In genomic region chr11:22972746-22973526, GRCm38 (mm10) we compare ENCODE assay signal across 8 mouse cellular contexts. TPM values are rescaled to one million over a fixed set of nuclear protein-coding genes. Genes with fewer than 3 reads are reported as not detected.
A peak's percentile ranks its signal among the peaks of the same experiment; 100 is the strongest.
DNase-seq lines count a peak whose midpoint lies in the region; ATAC-seq and TF ChIP-seq lines count a peak whose summit lies in the region.

No protein-coding gene starts in this region.

- H3K4me3 ChIP-seq in CH12.LX (replicated peaks in 1 of 3; ENCODE audit: low read depth in 2 of 3, low read length in 2 of 3, poor library complexity in 1 of 3): peak overlapping the region; percentile 51 to 66 (median 59)
- H3K4me3 ChIP-seq in heart, embryonic 14.5 days (ENCODE audit: control insufficient read depth in 1 of 2, insufficient read depth in 1 of 2, low read depth in 1 of 2, low read length in 2 of 2): peak overlapping the region; percentile 61 to 70
- peak overlapping the region; percentile 76 to 97 for H3K4me3 ChIP-seq in liver, embryonic 14.5 days (ENCODE audit: insufficient read depth in 1 of 2, low read depth in 2 of 2, low read length in 2 of 2)
- H3K4me3 ChIP-seq in stomach, embryonic 15.5 days (replicated peaks): peak overlapping the region; percentile 55

- in situ Hi-C loops in CH12.LX (cut with MboI; ENCODE audit: low pct_ligation_motif_present, low pct_unique_long_range_greater_than_20kb, low sequenced_read_pairs): no loop called here

- 55% methylated on average over 44 of the region's 46 CpGs for WGBS in heart, embryonic 14.5 days
- 45% methylated on average over 45 of the region's 46 CpGs for WGBS in liver, embryonic 14.5 days (ENCODE audit: insufficient replicate concordance)
- WGBS in stomach, embryonic 15.5 days: 41% methylated on average over 41 of the region's 46 CpGs

- no peak for TF ChIP-seq RAD21 in CH12.LX (IDR thresholded peaks at IDR 0.05; ENCODE audit: low read depth, low read length)

- DNase-seq in CH12.LX (ENCODE audit: extremely low read depth): peak; percentile 75
- peak; percentile 63 for DNase-seq in c-Kit-positive CD71-negative TER-119-negative erythroid progenitor cells, embryonic 14.5 days (ENCODE audit: low read depth)
- peak; percentile 65 for DNase-seq in fibroblast of lung, adult 2 months (ENCODE audit: low read depth)
- DNase-seq in kidney, postnatal 10 days: peak; percentile 88
- DNase-seq in liver, embryonic 14.5 days (ENCODE audit: low read depth in 3 of 3, low spot score in 3 of 3): peak; percentile 76 to 81 (median 81)
- DNase-seq in neural tube, embryonic 10.5 days (ENCODE audit: extremely low spot score, low spot score): peak; percentile 72

- peak overlapping the region; percentile 54; the same call in 1 of the 2 replicates for H3K9ac ChIP-seq in CH12.LX (ENCODE audit: insufficient read depth, low read depth)
- peak overlapping the region; percentile 75 for H3K9ac ChIP-seq in heart, embryonic 14.5 days (ENCODE audit: low read length)
- H3K9ac ChIP-seq in liver, embryonic 14.5 days (replicated peaks): peak overlapping the region; percentile 83
- H3K9ac ChIP-seq in stomach, embryonic 15.5 days: peak overlapping the region; percentile 19; the same call in 1 of the 2 replicates

- peaks cover 0 to 43% of the 10 kb centered on the region in 2 experiments for H3K36me3 ChIP-seq in CH12.LX (replicated peaks in 1 of 2; ENCODE audit: control insufficient read depth in 1 of 2, insufficient read depth in 1 of 2, low read length in 1 of 2)
- peaks cover 28% of the 10 kb centered on the region for H3K36me3 ChIP-seq in heart, embryonic 14.5 days (ENCODE audit: control insufficient read depth, insufficient read depth, low read length)
- H3K36me3 ChIP-seq in liver, embryonic 14.5 days (replicated peaks; ENCODE audit: control insufficient read depth, insufficient read depth, low read depth): peaks cover 9% of the 10 kb centered on the region; the same call in 1 of the 2 replicates
- H3K36me3 ChIP-seq in stomach, embryonic 15.5 days: peaks cover 13% of the 10 kb centered on the region; the same call in 1 of the 2 replicates

- H3K27ac ChIP-seq in CH12.LX (ENCODE audit: insufficient read depth, low read depth): peak overlapping the region; percentile 81
- peak overlapping the region; percentile 73 to 94 for H3K27ac ChIP-seq in heart, embryonic 14.5 days (replicated peaks in 1 of 2; ENCODE audit: control insufficient read depth in 1 of 2, insufficient read depth in 1 of 2, low read depth in 2 of 2, low read length in 2 of 2)
- H3K27ac ChIP-seq in liver, embryonic 14.5 days: peak overlapping the region; percentile 93
- H3K27ac ChIP-seq in stomach, embryonic 15.5 days: peak overlapping the region; percentile 79

- TF ChIP-seq EP300 in CH12.LX (IDR thresholded peaks at IDR 0.05; ENCODE audit: low read length): no peak
- TF ChIP-seq EP300 in liver, embryonic 14.5 days (IDR thresholded peaks at IDR 0.05; ENCODE audit: low read depth): no peak; the same call in 1 of the 2 replicates

- TF ChIP-seq CTCF in CH12.LX (conservative IDR thresholded peaks at IDR 0.05 in 1 of 2, IDR thresholded peaks at IDR 0.05 in 1 of 2; ENCODE audit: low read depth in 2 of 2, low read length in 2 of 2): no peak
- peak; percentile 33; the same call in 1 of the 2 replicates for TF ChIP-seq CTCF in liver, embryonic 14.5 days (IDR thresholded peaks at IDR 0.05; ENCODE audit: low read depth)

- ATAC-seq in heart, embryonic 14.5 days (ENCODE audit: insufficient number of reproducible peaks, insufficient read depth, low FRiP score, low read depth): peak; percentile 47; the same call in 1 of the 2 replicates
- peak; percentile 61 for ATAC-seq in liver, embryonic 14.5 days (ENCODE audit: insufficient read depth)
- peak; percentile 75 for ATAC-seq in stomach, embryonic 15.5 days (ENCODE audit: insufficient read depth, low FRiP score, low read depth)

- H3K79me2 ChIP-seq in CH12.LX (replicated peaks; ENCODE audit: control insufficient read depth, extremely low read depth, insufficient read depth, poor library complexity, severe bottlenecking): peaks cover 17% of the 10 kb centered on the region

- TF ChIP-seq POLR2A in CH12.LX (IDR thresholded peaks at IDR 0.05; ENCODE audit: low read depth, low read length): peak; percentile 45; the same call in 1 of the 2 replicates

- peaks cover 3 to 20% of the 10 kb centered on the region in 2 experiments; a peak in 3 of 4 replicates for H3K4me1 ChIP-seq in CH12.LX (ENCODE audit: control insufficient read depth in 1 of 2, insufficient read depth in 2 of 2)
- peaks cover 2 to 14% of the 10 kb centered on the region in 2 experiments; a peak in 2 of 4 replicates for H3K4me1 ChIP-seq in heart, embryonic 14.5 days (ENCODE audit: control insufficient read depth in 2 of 2, insufficient read depth in 2 of 2, low read length in 2 of 2)
- H3K4me1 ChIP-seq in liver, embryonic 14.5 days (replicated peaks; ENCODE audit: control insufficient read depth in 2 of 2, insufficient read depth in 2 of 2, low read length in 1 of 2): peaks cover 2 to 8% of the 10 kb centered on the region in 2 experiments; a peak in 2 of 4 replicates
- 0 out of 2 replicates have a peak, but pooled peaks cover 7% of the 10 kb centered on the region for H3K4me1 ChIP-seq in stomach, embryonic 15.5 days

- H3K4me2 ChIP-seq in CH12.LX (ENCODE audit: insufficient read depth, low read depth, poor library complexity, severe bottlenecking): no peak overlapping the region
- peak overlapping the region; percentile 80 for H3K4me2 ChIP-seq in heart, embryonic 14.5 days (ENCODE audit: low read length)
- H3K4me2 ChIP-seq in liver, embryonic 14.5 days (ENCODE audit: low read depth): peak overlapping the region; percentile 71
- H3K4me2 ChIP-seq in stomach, embryonic 15.5 days: peak overlapping the region; percentile 64

- H3K9me3 ChIP-seq in CH12.LX (replicated peaks; ENCODE audit: low read length): peaks cover 11% of the 10 kb centered on the region
- H3K9me3 ChIP-seq in heart, embryonic 14.5 days (ENCODE audit: control insufficient read depth, low read length): peaks cover 24% of the 10 kb centered on the region
- no peaks in the 10 kb centered on the region for H3K9me3 ChIP-seq in liver, embryonic 14.5 days (ENCODE audit: control insufficient read depth, low read length)
- H3K9me3 ChIP-seq in stomach, embryonic 15.5 days: no peaks in the 10 kb centered on the region

- dilution Hi-C loops in CH12.LX (cut with MboI; ENCODE audit: extremely low pct_ligation_motif_present, extremely low pct_unique_long_range_greater_than_20kb, low sequenced_read_pairs): no loop called here

- no peaks in the 10 kb centered on the region for H3K27me3 ChIP-seq in CH12.LX (replicated peaks)
- no peaks in the 10 kb centered on the region for H3K27me3 ChIP-seq in heart, embryonic 14.5 days (ENCODE audit: control insufficient read depth, insufficient read depth, low read length)
- no peaks in the 10 kb centered on the region for H3K27me3 ChIP-seq in liver, embryonic 14.5 days (ENCODE audit: control insufficient read depth, insufficient read depth, low read length)
- H3K27me3 ChIP-seq in stomach, embryonic 15.5 days (replicated peaks): no peaks in the 10 kb centered on the region

TF ChIP-seq in CH12.LX, 34 proteins besides CTCF, POLR2A, EP300 and RAD21 (continues in another document):
- TF ChIP-seq NRF1 (IDR thresholded peaks at IDR 0.05; ENCODE audit: low read depth, low read length): peak; percentile 93
- TF ChIP-seq MXI1 (IDR thresholded peaks at IDR 0.05; ENCODE audit: low read depth, low read length): no peak

RNA-seq across cellular contexts. Expression of gene Zrsr1, which starts 1.1 kb away (rescaled TPM):
- total RNA-seq in CH12.LX (2012; rRNA removed) (4.0 and 4.4 TPM in 2 replicates), CH12.LX (2014; rRNA removed) (4.7 and 4.8 TPM in 2 replicates)
- polyA plus RNA-seq in CH12.LX (2012; ENCODE audit: insufficient read length, low read depth): 9.3 and 12.9 TPM in 2 replicates
- 1.9 and 2.2 TPM in 2 replicates for polyA plus RNA-seq in heart, embryonic 14.5 days (2014; fragmentation: Nextera tagmentation; extraction: Ambion mirVana)
- polyA plus RNA-seq in liver, embryonic 14.5 days (2012; rRNA removed): 6.2 and 12.6 TPM in 2 replicates
- 1.8 and 2.3 TPM in 2 replicates for polyA plus RNA-seq in liver, embryonic 14.5 days (2014; fragmentation: Nextera tagmentation; extraction: Ambion mirVana)
- 2.5 and 2.7 TPM in 2 replicates for polyA plus RNA-seq in stomach, embryonic 15.5 days (2015; fragmentation: Nextera tagmentation; extraction: Ambion mirVana)

RNA-seq across cellular contexts. Expression of gene Gm28048, which starts 9.0 kb away (rescaled TPM):
- total RNA-seq in CH12.LX (2012; rRNA removed): 30.8 and 32.6 TPM in 2 replicates
- total RNA-seq in CH12.LX (2014; rRNA removed): 93.3 and 101 TPM in 2 replicates
- 47.3 and 59.5 TPM in 2 replicates for polyA plus RNA-seq in CH12.LX (2012; ENCODE audit: insufficient read length, low read depth)
- 8.1 and 10.0 TPM in 2 replicates for polyA plus RNA-seq in heart, embryonic 14.5 days (2014; fragmentation: Nextera tagmentation; extraction: Ambion mirVana)
- polyA plus RNA-seq in liver, embryonic 14.5 days (2012; rRNA removed): 2.3 and 2.8 TPM in 2 replicates
- 6.8 and 9.2 TPM in 2 replicates for polyA plus RNA-seq in liver, embryonic 14.5 days (2014; fragmentation: Nextera tagmentation; extraction: Ambion mirVana)
- polyA plus RNA-seq in stomach, embryonic 15.5 days (2015; fragmentation: Nextera tagmentation; extraction: Ambion mirVana): 12.1 and 15.0 TPM in 2 replicates

RNA-seq across cellular contexts. Expression of gene Commd1, which starts 9.2 kb away (rescaled TPM):
- 109 and 127 TPM in 2 replicates for total RNA-seq in CH12.LX (2012; rRNA removed)
- 163 and 192 TPM in 2 replicates for total RNA-seq in CH12.LX (2014; rRNA removed)
- 113 and 137 TPM in 2 replicates for polyA plus RNA-seq in CH12.LX (2012; ENCODE audit: insufficient read length, low read depth)
- 361 and 392 TPM in 2 replicates for polyA plus RNA-seq in heart, embryonic 14.5 days (2014; fragmentation: Nextera tagmentation; extraction: Ambion mirVana)
- polyA plus RNA-seq in liver, embryonic 14.5 days (2012; rRNA removed): 10.9 and 35.6 TPM in 2 replicates
- polyA plus RNA-seq in liver, embryonic 14.5 days (2014; fragmentation: Nextera tagmentation; extraction: Ambion mirVana): 203 and 221 TPM in 2 replicates
- 368 and 394 TPM in 2 replicates for polyA plus RNA-seq in stomach, embryonic 15.5 days (2015; fragmentation: Nextera tagmentation; extraction: Ambion mirVana)

RNA-seq across cellular contexts. Expression of gene Cct4, which starts 17.4 kb away (rescaled TPM):
- total RNA-seq in CH12.LX (2012; rRNA removed): 475 and 482 TPM in 2 replicates
- 874 and 992 TPM in 2 replicates for total RNA-seq in CH12.LX (2014; rRNA removed)
- polyA plus RNA-seq in CH12.LX (2012; ENCODE audit: insufficient read length, low read depth): 512 and 569 TPM in 2 replicates
- 214 and 223 TPM in 2 replicates for polyA plus RNA-seq in heart, embryonic 14.5 days (2014; fragmentation: Nextera tagmentation; extraction: Ambion mirVana)
- polyA plus RNA-seq in liver, embryonic 14.5 days (2012; rRNA removed): 41.0 and 65.4 TPM in 2 replicates
- polyA plus RNA-seq in liver, embryonic 14.5 days (2014; fragmentation: Nextera tagmentation; extraction: Ambion mirVana): 142 and 158 TPM in 2 replicates
- polyA plus RNA-seq in stomach, embryonic 15.5 days (2015; fragmentation: Nextera tagmentation; extraction: Ambion mirVana): 248 and 251 TPM in 2 replicates

RNA-seq across cellular contexts. Expression of gene Fam161a, which starts 34.4 kb away (rescaled TPM):
- total RNA-seq in CH12.LX (2012; rRNA removed) (1.5 and 2.0 TPM in 2 replicates), CH12.LX (2014; rRNA removed) (0.69 and 1.4 TPM in 2 replicates)
- polyA plus RNA-seq in CH12.LX (2012; ENCODE audit: insufficient read length, low read depth): 1.3 and 2.0 TPM in 2 replicates
- 2.0 and 2.8 TPM in 2 replicates for polyA plus RNA-seq in heart, embryonic 14.5 days (2014; fragmentation: Nextera tagmentation; extraction: Ambion mirVana)
- polyA plus RNA-seq in liver, embryonic 14.5 days (2012; rRNA removed): 0.61 and 0.93 TPM in 2 replicates
- 1.4 and 1.9 TPM in 2 replicates for polyA plus RNA-seq in liver, embryonic 14.5 days (2014; fragmentation: Nextera tagmentation; extraction: Ambion mirVana)
- polyA plus RNA-seq in stomach, embryonic 15.5 days (2015; fragmentation: Nextera tagmentation; extraction: Ambion mirVana): 2.7 and 4.0 TPM in 2 replicates

Comparison
In these comparisons a context has a peak if more than half of its experiments do, and no peak if none do; other contexts are left out.
1. Peak in every context shown above with its lines: DNase-seq, ATAC-seq, H3K4me3 ChIP-seq and H3K27ac ChIP-seq.
2. H3K9ac ChIP-seq: peak in every context shown above with its lines; median percentile 83 in liver, embryonic 14.5 days; 75 in heart, embryonic 14.5 days; 54 in CH12.LX; 19 in stomach, embryonic 15.5 days.